Mouse (Mus musculus) stomach, embryonic 14.5 days (tissue): ENCODE measurements around the gene Cplx3. TPM values are rescaled to one million over a fixed set of nuclear protein-coding genes. Genes with fewer than 3 reads are reported as not detected.

Source experiments
- ATAC-seq: fragments of 200-750 bp; cut with Nextera tagmentation; 2 replicates; pipeline ENCODE4 v1.8.0; 2017; ENCODE audit warnings: low read depth, moderate TSS enrichment; ENCODE audit not compliant: insufficient number of reproducible peaks, insufficient read depth, low FRiP score
- H3K27ac ChIP-seq: fragments of 300-500 bp; sonication (generic); 2 replicates; pipeline ENCODE4 v1.5.1; 2014; ENCODE audit warnings: mild to moderate bottlenecking, low read length, moderate library complexity, mixed read lengths
- H3K27me3 ChIP-seq: fragments of 300-500 bp; sonication (generic); 2 replicates; pipeline ENCODE4 v1.6.1; 2014; ENCODE audit warnings: low read length, control low read depth, mixed read lengths; ENCODE audit not compliant: control insufficient read depth, insufficient read depth
- H3K36me3 ChIP-seq: fragments of 300-500 bp; sonication (generic); 2 replicates; pipeline ENCODE4 v1.6.1; 2014; ENCODE audit warnings: mild to moderate bottlenecking, control low read depth, low read length, moderate library complexity, mixed read lengths; ENCODE audit not compliant: control insufficient read depth, insufficient read depth
- H3K4me1 ChIP-seq: fragments of 300-500 bp; sonication (generic); 2 replicates; pipeline ENCODE4 v1.6.1; 2014; ENCODE audit warnings: low read length, control low read depth, mixed read lengths; ENCODE audit not compliant: control insufficient read depth, insufficient read depth
- H3K4me2 ChIP-seq: fragments of 300-500 bp; sonication (generic); replicated peaks from 2 replicates; pipeline ENCODE4 v1.6.1; 2014; ENCODE audit warnings: low read depth, low read length, control low read depth
- H3K4me3 ChIP-seq: fragments of 300-500 bp; sonication (generic); 2 replicates; pipeline ENCODE4 v1.5.1; 2014; ENCODE audit warnings: low read depth, low read length, control low read depth
- H3K9ac ChIP-seq: fragments of 300-500 bp; sonication (generic); replicated peaks from 2 replicates; pipeline ENCODE4 v1.6.1; 2014; ENCODE audit warnings: low read depth, mild to moderate bottlenecking, control low read depth, low read length, moderate library complexity, mixed read lengths
- H3K9me3 ChIP-seq: fragments of 300-500 bp; sonication (generic); 2 replicates; pipeline ENCODE4 v1.6.1; 2016; ENCODE audit warnings: low read depth, low read length, control low read depth; ENCODE audit not compliant: control insufficient read depth
- WGBS: fragments of 180-500 bp; shearing (Covaris S2); extraction: QIAGEN DNeasy Blood & Tissue Kit; methylation state at CpG from one replicate; pipeline ENCODE4 v1.1.7; 2014; 5-methylcytosine and 5-hydroxymethylcytosine counted together
- polyA plus RNA-seq: library from polyadenylated mRNA; unstranded; fragments of >200 nt; fragmentation: Nextera tagmentation; extraction: Ambion mirVana; gene quantifications from 2 replicates; pipeline ENCODE4 v1.2.1, GENCODE M21; 2014

Gene Cplx3
- polyA plus RNA-seq, 1 experiment from 2014 or later: not detected

DNA sequence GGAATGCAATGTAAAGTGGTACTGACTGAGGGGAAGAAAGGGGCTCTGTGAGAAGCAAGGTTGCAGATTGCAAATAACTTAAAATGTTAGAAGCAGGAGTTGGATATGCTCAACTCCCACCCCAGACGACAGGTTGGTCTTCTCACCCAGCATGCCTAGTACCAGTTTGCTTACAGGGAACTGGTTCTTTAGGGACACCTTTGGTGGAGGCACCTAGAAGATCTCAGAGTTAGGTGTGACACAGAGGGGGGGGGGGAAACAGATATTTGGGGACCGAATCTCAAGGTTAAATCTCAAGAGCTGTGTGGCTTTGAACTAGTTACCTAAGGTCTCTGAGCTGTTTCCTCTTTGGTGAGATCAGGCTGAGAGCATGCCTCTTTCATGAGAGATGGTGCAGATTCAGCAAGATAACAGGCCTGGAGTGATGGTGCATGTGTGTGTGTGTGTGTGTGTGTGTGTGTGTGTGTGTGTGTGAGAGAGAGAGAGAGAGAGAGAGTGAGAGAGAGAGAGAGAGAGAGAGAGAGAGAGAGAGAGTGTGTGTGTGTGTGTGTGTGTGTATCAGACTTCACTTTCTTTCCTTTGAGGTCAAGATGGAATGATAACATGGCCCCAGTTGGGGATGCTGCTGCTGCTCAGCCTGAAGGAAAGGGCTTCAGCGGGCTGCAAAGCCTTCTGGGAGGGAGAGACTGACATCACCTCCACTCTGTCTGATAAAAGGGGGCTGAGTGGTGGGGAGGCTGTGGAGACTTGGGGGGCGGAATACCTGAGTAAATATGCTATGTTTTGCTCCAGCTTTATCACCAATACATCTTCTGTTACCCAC is 41.4 kb upstream of the Cplx3 start:
- no peaks in the 10 kb centered on the region for H3K9me3 ChIP-seq
- H3K4me1 ChIP-seq: peaks cover 34% of the 10 kb centered on the region
- H3K36me3 ChIP-seq: no peaks in the 10 kb centered on the region
- H3K9ac ChIP-seq: no peak overlapping the region
- H3K4me2 ChIP-seq: no peak overlapping the region
- WGBS: 62% methylated on average over 4 of the region's 4 CpGs
- no peak overlapping the region for H3K4me3 ChIP-seq
- H3K27me3 ChIP-seq: no peaks in the 10 kb centered on the region
- peak; percentile 23; the same call in 1 of the 2 replicates for ATAC-seq
- peak overlapping the region; percentile 52; the same call in 1 of the 2 replicates for H3K27ac ChIP-seq

DNA sequence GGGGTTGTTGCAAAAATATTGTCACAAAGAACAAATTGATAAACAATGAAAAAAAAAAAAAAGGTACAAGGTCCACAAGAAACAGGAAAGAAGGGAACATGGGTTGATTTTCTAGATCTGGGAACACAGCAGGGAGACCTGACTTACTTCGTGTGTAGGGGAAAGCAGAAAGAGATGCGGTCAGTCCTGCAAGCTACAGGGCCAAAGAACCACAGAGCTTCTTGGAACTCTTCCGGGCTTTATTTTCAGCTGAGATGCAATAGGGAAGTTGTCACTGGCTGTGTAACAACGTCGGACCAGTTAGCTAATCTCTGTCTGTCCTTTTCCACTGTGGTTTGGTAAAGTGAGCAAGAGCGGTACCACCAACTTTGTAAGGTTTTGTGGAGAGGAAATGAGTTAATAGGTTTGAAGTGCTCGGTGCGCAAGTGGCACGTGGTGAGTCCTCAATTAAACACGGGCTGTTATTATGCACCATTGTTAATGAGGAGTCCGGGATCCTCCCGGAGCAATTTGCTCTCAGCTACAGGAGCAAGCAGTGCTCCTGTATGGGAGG is 40.5 kb upstream of the Cplx3 start:
- H3K4me2 ChIP-seq: no peak overlapping the region
- no peaks in the 10 kb centered on the region for H3K27me3 ChIP-seq
- no peak for ATAC-seq
- no peaks in the 10 kb centered on the region for H3K9me3 ChIP-seq
- H3K4me1 ChIP-seq: peaks cover 41% of the 10 kb centered on the region
- H3K9ac ChIP-seq: no peak overlapping the region
- H3K27ac ChIP-seq: peak overlapping the region; percentile 52; the same call in 1 of the 2 replicates
- 75% methylated on average over 12 of the region's 12 CpGs for WGBS
- H3K36me3 ChIP-seq: no peaks in the 10 kb centered on the region
- no peak overlapping the region for H3K4me3 ChIP-seq

- Histone ChIP-seq H3K9me3 (no peaks in the 10 kb centered on the region), H3K4me1 (peaks cover 50% of the 10 kb centered on the region), H3K27me3 (no peaks in the 10 kb centered on the region), H3K36me3 (no peaks in the 10 kb centered on the region), H3K9ac (peak overlapping the region; percentile 100), H3K4me2 (peak overlapping the region; percentile 94), H3K27ac (peak overlapping the region; percentile 97), H3K4me3 (peak overlapping the region; percentile 95)
- under 1% methylated on average over 70 of the region's 85 CpGs for WGBS
- ATAC-seq: peak; percentile 78
Measured at GRCm38 (mm10) chr9:57644944-57645893, 39.1 kb upstream of the Cplx3 start.

DNA sequence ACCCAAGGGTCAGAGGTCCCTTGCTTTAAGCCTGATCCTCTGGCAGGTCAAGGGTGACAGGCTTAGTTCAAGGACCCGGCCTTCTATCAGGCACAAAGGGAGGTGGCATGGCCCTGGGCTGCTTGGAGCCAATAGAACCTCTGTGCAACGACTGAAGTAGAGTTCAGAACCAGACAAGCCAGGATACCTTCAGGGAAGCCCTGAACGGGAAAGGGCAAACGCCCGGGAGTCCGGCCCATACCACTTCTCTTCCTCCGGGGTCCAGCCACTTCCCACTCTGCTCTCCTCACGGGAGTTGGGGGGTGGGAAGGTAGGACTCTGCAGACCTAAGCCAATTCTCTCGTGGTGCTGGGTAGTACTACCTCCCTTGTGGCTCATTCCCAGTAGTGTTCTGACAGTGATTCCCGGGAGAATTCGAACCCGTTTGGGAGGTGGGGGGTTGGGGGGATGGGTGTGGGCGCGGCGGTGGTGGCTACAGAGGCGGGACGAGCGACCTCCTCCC is 38.4 kb upstream of the Cplx3 start:
- ATAC-seq: no peak
- Histone ChIP-seq H3K27me3 (no peaks in the 10 kb centered on the region), H3K4me1 (peaks cover 57% of the 10 kb centered on the region), H3K36me3 (no peaks in the 10 kb centered on the region), H3K9me3 (no peaks in the 10 kb centered on the region), H3K4me2 (peak overlapping the region; percentile 94), H3K4me3 (peak overlapping the region; percentile 95), H3K27ac (peak overlapping the region; percentile 97), H3K9ac (peak overlapping the region; percentile 100)
- WGBS: under 1% methylated on average over 18 of the region's 18 CpGs

DNA sequence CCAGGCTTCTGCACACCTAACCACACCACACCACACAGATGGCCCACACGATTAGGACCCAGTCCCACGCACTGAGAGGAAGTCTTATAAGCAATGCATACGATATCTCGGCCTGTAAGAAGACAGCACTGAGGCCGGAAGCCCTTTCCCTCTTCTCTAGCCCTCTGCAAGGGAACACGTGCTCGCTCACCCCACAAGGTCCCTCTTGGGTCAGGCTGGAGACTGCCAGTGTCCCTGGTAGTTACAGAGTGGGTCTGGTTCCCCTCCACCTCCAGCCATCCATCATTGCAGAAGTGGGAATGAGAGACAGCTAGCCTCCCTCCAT is 37.7 kb upstream of the Cplx3 start:
- 44% methylated on average over 7 of the region's 7 CpGs for WGBS
- Histone ChIP-seq H3K9ac (peak overlapping the region; percentile 100; the same call in 1 of the 2 replicates), H3K4me3 (peak overlapping the region; percentile 95), H3K9me3 (no peaks in the 10 kb centered on the region), H3K36me3 (no peaks in the 10 kb centered on the region), H3K27me3 (no peaks in the 10 kb centered on the region), H3K4me1 (peaks cover 64% of the 10 kb centered on the region), H3K27ac (no peak overlapping the region; the same call in 1 of the 2 replicates), H3K4me2 (peak overlapping the region; percentile 94)
- ATAC-seq: no peak

GRCm38 (mm10) chr9:57643169-57643855 is 37.2 kb upstream of the Cplx3 start:
- peak overlapping the region; percentile 44; the same call in 1 of the 2 replicates for H3K27ac ChIP-seq

DNA sequence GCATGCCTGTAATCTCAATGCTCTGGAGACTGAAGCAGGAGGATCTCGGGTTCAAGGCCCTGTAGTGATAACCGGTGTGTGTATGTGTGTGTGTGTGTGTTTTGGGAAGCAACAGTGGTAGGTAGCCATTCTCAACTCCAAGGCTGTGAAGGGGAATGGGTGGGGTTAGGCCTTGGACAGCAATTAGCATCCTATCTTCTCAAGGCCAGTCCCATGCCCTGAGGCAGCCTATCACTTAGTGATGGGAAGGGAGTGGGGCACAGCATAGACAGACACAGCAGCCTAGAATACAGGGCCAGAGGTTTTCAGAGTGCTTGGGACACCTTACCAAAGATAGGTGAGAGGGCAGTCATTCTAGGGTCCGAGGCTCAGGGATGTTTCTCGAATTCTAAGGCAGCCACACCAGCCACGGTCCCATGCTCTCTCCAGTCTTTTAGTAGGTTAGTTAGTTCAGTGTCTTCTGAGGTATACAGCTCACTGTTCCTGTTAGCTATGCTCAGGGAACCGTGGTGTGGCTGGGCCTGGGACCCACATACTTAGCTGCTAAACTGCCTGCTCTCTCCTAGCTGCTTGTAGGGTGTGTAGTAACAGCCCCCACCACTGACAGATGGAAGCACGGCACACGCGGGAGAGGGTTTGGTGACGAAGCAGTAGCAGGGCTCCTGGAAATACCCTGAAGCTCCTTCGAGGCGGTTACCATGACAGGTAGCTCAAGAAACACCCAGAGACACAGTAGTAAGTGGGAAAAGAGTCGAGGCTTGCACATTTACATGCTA is 35.9 kb upstream of the Cplx3 start:
- Histone ChIP-seq H3K27me3 (no peaks in the 10 kb centered on the region), H3K4me1 (peaks cover 75% of the 10 kb centered on the region), H3K36me3 (no peaks in the 10 kb centered on the region), H3K27ac (no peak overlapping the region), H3K9ac (no peak overlapping the region), H3K4me2 (no peak overlapping the region; the same call in 1 of the 2 replicates), H3K9me3 (no peaks in the 10 kb centered on the region), H3K4me3 (no peak overlapping the region)
- no peak for ATAC-seq
- WGBS: 85% methylated on average over 13 of the region's 13 CpGs

More at GRCm38 (mm10) chr9:57643169-57643855, 37.2 kb upstream of the Cplx3 start:
- Histone ChIP-seq H3K4me1 (peaks cover 69% of the 10 kb centered on the region), H3K4me2 (peak overlapping the region; percentile 94), H3K4me3 (peak overlapping the region; percentile 95), H3K9ac (0 out of 2 replicates have a peak overlapping the region, but pooled peaks have one; percentile 100), H3K9me3 (no peaks in the 10 kb centered on the region), H3K36me3 (no peaks in the 10 kb centered on the region), H3K27me3 (no peaks in the 10 kb centered on the region)
- ATAC-seq: no peak
- WGBS: 65% methylated on average over 9 of the region's 9 CpGs
